Mouse (Mus musculus): ENCODE data around the gene Slf2. TPM values are rescaled to one million over a fixed set of nuclear protein-coding genes. Genes with fewer than 3 reads are reported as not detected.

Gene Slf2
- polyA plus RNA-seq, 1 experiment from 2014 or later: 27.1 TPM

Other genes starting within 250 kb of the Slf2 start
- gene Pax2, start 175.1 kb upstream of the Slf2 start, polyA plus RNA-seq (2015; fragmentation: Nextera tagmentation; extraction: Ambion mirVana): 0.05 TPM in 1 of 2 replicates, not detected in the other
- gene Sema4g, start 58.0 kb downstream of the Slf2 start, polyA plus RNA-seq (2015; fragmentation: Nextera tagmentation; extraction: Ambion mirVana): 1.3 and 1.6 TPM in 2 replicates
- gene Twnk, start 74.5 kb downstream of the Slf2 start, polyA plus RNA-seq (2015; fragmentation: Nextera tagmentation; extraction: Ambion mirVana): 19.8 and 19.9 TPM in 2 replicates
- 65.2 and 67.2 TPM in 2 replicates for gene Mrpl43, start 75.3 kb downstream of the Slf2 start, polyA plus RNA-seq (2015; fragmentation: Nextera tagmentation; extraction: Ambion mirVana)
- gene Lzts2, start 83.3 kb downstream of the Slf2 start, polyA plus RNA-seq (2015; fragmentation: Nextera tagmentation; extraction: Ambion mirVana): 50.1 and 51.6 TPM in 2 replicates
- gene Pdzd7, start 114.6 kb downstream of the Slf2 start, polyA plus RNA-seq (2015; fragmentation: Nextera tagmentation; extraction: Ambion mirVana): 0.21 and 0.33 TPM in 2 replicates
- 26.0 and 26.1 TPM in 2 replicates for gene Sfxn3, start 116.4 kb downstream of the Slf2 start, polyA plus RNA-seq (2015; fragmentation: Nextera tagmentation; extraction: Ambion mirVana)
- gene Kazald1, start 144.1 kb downstream of the Slf2 start, polyA plus RNA-seq (2015; fragmentation: Nextera tagmentation; extraction: Ambion mirVana): 6.8 and 9.8 TPM in 2 replicates
- not detected in 2 replicates for gene Tlx1, start 219.5 kb downstream of the Slf2 start, polyA plus RNA-seq (2015; fragmentation: Nextera tagmentation; extraction: Ambion mirVana)

Data from lung, embryonic 16.5 days (tissue).